15 mouse cellular contexts compared by ENCODE assay signal in genomic region chr19:54070521-54070920, GRCm38 (mm10). TPM values are rescaled to one million over a fixed set of nuclear protein-coding genes. Genes with fewer than 3 reads are reported as not detected.
DNase-seq lines count a peak whose midpoint lies in the region; ATAC-seq lines count a peak whose summit lies in the region.
"Had no signal": no experiment of that assay in that cellular context is flagged by ENCODE, and none has a peak within 500 bp of the region (broad histone marks: within the 10 kb centered on the region; RNA-seq: fewer than 3 reads in every experiment).

No protein-coding gene starts in this region.

- no peaks in the 10 kb centered on the region for H3K9me3 ChIP-seq in kidney, embryonic 15.5 days (replicated peaks)
- H3K9me3 ChIP-seq in intestine, embryonic 15.5 days: no peaks in the 10 kb centered on the region
- no peaks in the 10 kb centered on the region for H3K9me3 ChIP-seq in forebrain, embryonic 11.5 days (ENCODE audit: control insufficient read depth, low read length)
- H3K9me3 ChIP-seq: embryonic facial prominence, embryonic 13.5 days; forebrain, embryonic 12.5 days; midbrain, embryonic 15.5 days had no signal

- ATAC-seq in kidney, embryonic 15.5 days (replicated peaks; ENCODE audit: low FRiP score): no peak
- ATAC-seq in intestine, embryonic 15.5 days: peak; percentile 85
- no peak for ATAC-seq in forebrain, embryonic 11.5 days (replicated peaks; ENCODE audit: low FRiP score)
- ATAC-seq in megakaryocyte, adult 5-6 weeks (ENCODE audit: poor library complexity, severe bottlenecking): no peak
- ATAC-seq: hindbrain, postnatal 0 days; midbrain, embryonic 15.5 days had no signal

- WGBS in kidney, embryonic 15.5 days: 61% methylated on average over 5 of the region's 5 CpGs
- 39% methylated on average over 5 of the region's 5 CpGs for WGBS in intestine, embryonic 15.5 days
- 86% methylated on average over 5 of the region's 5 CpGs for WGBS in forebrain, embryonic 11.5 days

- H3K4me3 ChIP-seq in kidney, embryonic 15.5 days (replicated peaks): no peak overlapping the region
- no peak overlapping the region for H3K4me3 ChIP-seq in intestine, embryonic 15.5 days (replicated peaks)
- H3K4me3 ChIP-seq in forebrain, embryonic 11.5 days (ENCODE audit: low read depth, low read length): no peak overlapping the region
- H3K4me3 ChIP-seq: embryonic facial prominence, embryonic 13.5 days; forebrain, embryonic 12.5 days; midbrain, embryonic 15.5 days had no signal

- H3K4me1 ChIP-seq in kidney, embryonic 15.5 days: no peaks in the 10 kb centered on the region
- no peaks in the 10 kb centered on the region for H3K4me1 ChIP-seq in intestine, embryonic 15.5 days (replicated peaks)
- no peaks in the 10 kb centered on the region for H3K4me1 ChIP-seq in forebrain, embryonic 11.5 days (replicated peaks; ENCODE audit: control insufficient read depth, insufficient read depth, low read length)
- H3K4me1 ChIP-seq: embryonic facial prominence, embryonic 13.5 days; forebrain, embryonic 12.5 days; midbrain, embryonic 15.5 days had no signal

- H3K4me2 ChIP-seq in kidney, embryonic 15.5 days: no peak overlapping the region
- H3K4me2 ChIP-seq in intestine, embryonic 15.5 days (replicated peaks): no peak overlapping the region
- no peak overlapping the region for H3K4me2 ChIP-seq in forebrain, embryonic 11.5 days (ENCODE audit: low read depth, low read length, severe bottlenecking)
- H3K4me2 ChIP-seq: embryonic facial prominence, embryonic 13.5 days; forebrain, embryonic 12.5 days; midbrain, embryonic 15.5 days had no signal

- no peaks in the 10 kb centered on the region for H3K27me3 ChIP-seq in kidney, embryonic 15.5 days
- H3K27me3 ChIP-seq in intestine, embryonic 15.5 days (replicated peaks): no peaks in the 10 kb centered on the region
- no peaks in the 10 kb centered on the region for H3K27me3 ChIP-seq in forebrain, embryonic 11.5 days (ENCODE audit: control insufficient read depth, insufficient read depth, low read length)
- H3K27me3 ChIP-seq: embryonic facial prominence, embryonic 13.5 days; midbrain, embryonic 15.5 days had no signal

- no peak overlapping the region for H3K27ac ChIP-seq in kidney, embryonic 15.5 days
- H3K27ac ChIP-seq in intestine, embryonic 15.5 days: 0 out of 2 replicates have a peak overlapping the region, but pooled peaks have one; percentile 32
- H3K27ac ChIP-seq in forebrain, embryonic 11.5 days (ENCODE audit: low read depth, low read length): no peak overlapping the region
- H3K27ac ChIP-seq: embryonic facial prominence, embryonic 13.5 days; forebrain, embryonic 12.5 days; hindbrain, postnatal 0 days; macrophage; midbrain, embryonic 15.5 days had no signal

- H3K9ac ChIP-seq in kidney, embryonic 15.5 days: no peak overlapping the region
- H3K9ac ChIP-seq in intestine, embryonic 15.5 days: no peak overlapping the region
- no peak overlapping the region for H3K9ac ChIP-seq in forebrain, embryonic 11.5 days (ENCODE audit: low read length)
- H3K9ac ChIP-seq: embryonic facial prominence, embryonic 13.5 days; forebrain, embryonic 12.5 days; midbrain, embryonic 15.5 days had no signal

- H3K36me3 ChIP-seq in kidney, embryonic 15.5 days: no peaks in the 10 kb centered on the region
- no peaks in the 10 kb centered on the region for H3K36me3 ChIP-seq in intestine, embryonic 15.5 days
- H3K36me3 ChIP-seq in forebrain, embryonic 11.5 days (ENCODE audit: control insufficient read depth, insufficient read depth, low read length): no peaks in the 10 kb centered on the region
- H3K36me3 ChIP-seq: embryonic facial prominence, embryonic 13.5 days; forebrain, embryonic 12.5 days; midbrain, embryonic 15.5 days had no signal

- peak; percentile 53 for DNase-seq in kidney, postnatal 10 days
- peak; percentile 59 to 71 for DNase-seq in lung, adult 18-20 months
- peak; percentile 36 to 40 for DNase-seq in lung, postnatal 4 days
- DNase-seq in forebrain, embryonic 11.5 days (ENCODE audit: low spot score): no peak
- no peak for DNase-seq in left cerebral cortex, adult 18-20 months (ENCODE audit: low spot score in 2 of 2)
- DNase-seq: cerebellum, adult 11-12 months had no signal

RNA-seq across cellular contexts. Expression of gene Adra2a, which starts 26.6 kb away (rescaled TPM):
- 0.89 and 1.2 TPM in 2 replicates for polyA plus RNA-seq in kidney, embryonic 15.5 days (2015; fragmentation: Nextera tagmentation; extraction: Ambion mirVana)
- polyA plus RNA-seq in intestine, embryonic 15.5 days (2015; fragmentation: Nextera tagmentation; extraction: Ambion mirVana): 1.4 TPM in 2 replicates
- 2.0 and 3.0 TPM in 2 replicates for polyA plus RNA-seq in forebrain, embryonic 11.5 days (2014; fragmentation: Nextera tagmentation; extraction: Ambion mirVana)
- total RNA-seq in left cerebral cortex, adult 18-20 months (2021): 10 to 100 TPM; 15.6 to 18.7 TPM
- total RNA-seq in megakaryocyte, adult 5-6 weeks (2015): not detected in 2 replicates
- total RNA-seq in megakaryocyte, adult 5-6 weeks (2017): not detected in 2 replicates
- polyA plus RNA-seq: limb, embryonic 11.5 days; macrophage had no signal

Comparison
In these comparisons a context has a peak if more than half of its experiments do, and no peak if none do; other contexts are left out.
1. DNase-seq: peak in kidney, postnatal 10 days (single experiment), lung, adult 18-20 months (2 of 2) and lung, postnatal 4 days (2 of 2); none in forebrain, embryonic 11.5 days (single experiment) and left cerebral cortex, adult 18-20 months (0 of 2).